10 mouse cellular contexts compared by ENCODE assay signal in genomic region chr19:14123348-14124113, GRCm38 (mm10).
A peak's percentile ranks its signal among the peaks of the same experiment; 100 is the strongest.
DNase-seq lines count a peak whose midpoint lies in the region; ATAC-seq and TF ChIP-seq lines count a peak whose summit lies in the region.
"Had no signal": no experiment of that assay in that cellular context is flagged by ENCODE, and none has a peak within 500 bp of the region (broad histone marks: within the 10 kb centered on the region; RNA-seq: fewer than 3 reads in every experiment).

No protein-coding gene starts in this region.

- 19% methylated on average over 8 of the region's 8 CpGs for WGBS in intestine, postnatal 0 days
- WGBS in intestine, embryonic 16.5 days = 17% methylated on average over 8 of the region's 8 CpGs
- WGBS in forebrain, embryonic 15.5 days = 7% methylated on average over 8 of the region's 8 CpGs
- WGBS in limb, embryonic 12.5 days = 6% methylated on average over 8 of the region's 8 CpGs
- WGBS in neural tube, embryonic 14.5 days = 11% methylated on average over 8 of the region's 8 CpGs

- H3K4me2 ChIP-seq in intestine, postnatal 0 days (replicated peaks; ENCODE audit: low read depth) = peak overlapping the region; percentile 32
- no peak overlapping the region for H3K4me2 ChIP-seq in intestine, embryonic 16.5 days (ENCODE audit: low read depth, low read length)
- peak overlapping the region; percentile 17; the same call in 1 of the 2 replicates for H3K4me2 ChIP-seq in forebrain, embryonic 15.5 days (replicated peaks)
- peak overlapping the region; percentile 21; the same call in 1 of the 2 replicates for H3K4me2 ChIP-seq in limb, embryonic 12.5 days
- no peak overlapping the region for H3K4me2 ChIP-seq in neural tube, embryonic 14.5 days (ENCODE audit: low read depth, low read length)

- no peak for TF ChIP-seq CTCF in intestine, postnatal 0 days (IDR thresholded peaks at IDR 0.05; ENCODE audit: low read depth)

- no peaks in the 10 kb centered on the region for H3K36me3 ChIP-seq in intestine, postnatal 0 days (ENCODE audit: control insufficient read depth, insufficient read depth)
- no peaks in the 10 kb centered on the region for H3K36me3 ChIP-seq in intestine, embryonic 16.5 days (ENCODE audit: control insufficient read depth, insufficient read depth, low read length)
- no peaks in the 10 kb centered on the region for H3K36me3 ChIP-seq in forebrain, embryonic 15.5 days
- no peaks in the 10 kb centered on the region for H3K36me3 ChIP-seq in limb, embryonic 12.5 days
- no peaks in the 10 kb centered on the region for H3K36me3 ChIP-seq in neural tube, embryonic 14.5 days (ENCODE audit: control insufficient read depth, insufficient read depth, low read length)

- no peaks in the 10 kb centered on the region for H3K4me1 ChIP-seq in intestine, postnatal 0 days (replicated peaks; ENCODE audit: control insufficient read depth, insufficient read depth, low read length)
- no peaks in the 10 kb centered on the region for H3K4me1 ChIP-seq in intestine, embryonic 16.5 days (ENCODE audit: control insufficient read depth, insufficient read depth, low read length)
- peaks cover 12% of the 10 kb centered on the region for H3K4me1 ChIP-seq in forebrain, embryonic 15.5 days
- peaks cover 24% of the 10 kb centered on the region for H3K4me1 ChIP-seq in limb, embryonic 12.5 days (replicated peaks)
- peaks cover 2% of the 10 kb centered on the region; the same call in 1 of the 2 replicates for H3K4me1 ChIP-seq in neural tube, embryonic 14.5 days (ENCODE audit: control insufficient read depth, insufficient read depth, low read length)

- no peak overlapping the region for H3K27ac ChIP-seq in intestine, postnatal 0 days (ENCODE audit: low read depth, low read length)
- H3K27ac ChIP-seq in intestine, embryonic 16.5 days (ENCODE audit: low read length) = no peak overlapping the region
- no peak overlapping the region for H3K27ac ChIP-seq in forebrain, embryonic 15.5 days (replicated peaks)
- H3K27ac ChIP-seq in limb, embryonic 12.5 days = no peak overlapping the region
- no peak overlapping the region for H3K27ac ChIP-seq in neural tube, embryonic 14.5 days (ENCODE audit: low read depth, low read length)
- H3K27ac ChIP-seq: macrophage had no signal

- DNase-seq in testis, postnatal 10 days (ENCODE audit: low spot score) = no peak
- DNase-seq in left cerebral cortex, adult 11 months (ENCODE audit: low spot score) = no peak
- DNase-seq: cerebellum, adult 2 months had no signal

- no peaks in the 10 kb centered on the region for H3K9me3 ChIP-seq in intestine, postnatal 0 days (ENCODE audit: control insufficient read depth)
- H3K9me3 ChIP-seq in intestine, embryonic 16.5 days (ENCODE audit: control insufficient read depth, low read length) = no peaks in the 10 kb centered on the region
- H3K9me3 ChIP-seq in forebrain, embryonic 15.5 days = no peaks in the 10 kb centered on the region
- H3K9me3 ChIP-seq in limb, embryonic 12.5 days = no peaks in the 10 kb centered on the region
- H3K9me3 ChIP-seq in neural tube, embryonic 14.5 days (ENCODE audit: control insufficient read depth, low read length) = no peaks in the 10 kb centered on the region

- no peaks in the 10 kb centered on the region for H3K27me3 ChIP-seq in intestine, postnatal 0 days (replicated peaks; ENCODE audit: control insufficient read depth, insufficient read depth, low read length)
- no peaks in the 10 kb centered on the region for H3K27me3 ChIP-seq in intestine, embryonic 16.5 days (replicated peaks; ENCODE audit: control insufficient read depth, insufficient read depth, low read length)
- no peaks in the 10 kb centered on the region for H3K27me3 ChIP-seq in forebrain, embryonic 15.5 days
- H3K27me3 ChIP-seq in limb, embryonic 12.5 days = peaks cover 3% of the 10 kb centered on the region; the same call in 1 of the 2 replicates
- no peaks in the 10 kb centered on the region for H3K27me3 ChIP-seq in neural tube, embryonic 14.5 days (ENCODE audit: control insufficient read depth, insufficient read depth, low read length)

- H3K4me3 ChIP-seq in intestine, postnatal 0 days (ENCODE audit: low read depth, low read length) = no peak overlapping the region
- no peak overlapping the region for H3K4me3 ChIP-seq in intestine, embryonic 16.5 days (ENCODE audit: low read length)
- no peak overlapping the region for H3K4me3 ChIP-seq in forebrain, embryonic 15.5 days
- no peak overlapping the region for H3K4me3 ChIP-seq in limb, embryonic 12.5 days (replicated peaks)
- no peak overlapping the region for H3K4me3 ChIP-seq in neural tube, embryonic 14.5 days (ENCODE audit: low read depth, low read length)

- no peak overlapping the region for H3K9ac ChIP-seq in intestine, postnatal 0 days (ENCODE audit: low read depth, low read length)
- H3K9ac ChIP-seq in intestine, embryonic 16.5 days (ENCODE audit: low read depth, low read length) = no peak overlapping the region
- no peak overlapping the region for H3K9ac ChIP-seq in forebrain, embryonic 15.5 days (replicated peaks)
- H3K9ac ChIP-seq in limb, embryonic 12.5 days (replicated peaks) = no peak overlapping the region
- no peak overlapping the region for H3K9ac ChIP-seq in neural tube, embryonic 14.5 days (replicated peaks; ENCODE audit: low read depth, low read length)

- no peak for ATAC-seq in intestine, postnatal 0 days
- ATAC-seq in intestine, embryonic 16.5 days = no peak
- ATAC-seq in forebrain, embryonic 15.5 days (replicated peaks) = 0 out of 2 replicates have a peak, but pooled peaks have one; percentile 26
- ATAC-seq in limb, embryonic 12.5 days (ENCODE audit: insufficient number of reproducible peaks, insufficient read depth, low FRiP score, low TSS enrichment, low read depth) = no peak
- ATAC-seq in neural tube, embryonic 14.5 days (ENCODE audit: low read depth) = peak; percentile 44; the same call in 1 of the 2 replicates
- no peak for ATAC-seq in CD4-positive, CD25-positive, alpha-beta regulatory T cell, adult 4 months

Comparison
In these comparisons a context has a peak if more than half of its experiments do, and no peak if none do; other contexts are left out.
1. H3K4me2 ChIP-seq: peak in intestine, postnatal 0 days (single experiment), forebrain, embryonic 15.5 days (single experiment) and limb, embryonic 12.5 days (single experiment); none in intestine, embryonic 16.5 days (single experiment) and neural tube, embryonic 14.5 days (single experiment).
2. ATAC-seq: peak in forebrain, embryonic 15.5 days (single experiment) and neural tube, embryonic 14.5 days (single experiment); none in intestine, postnatal 0 days (single experiment), intestine, embryonic 16.5 days (single experiment), limb, embryonic 12.5 days (single experiment) and CD4-positive, CD25-positive, alpha-beta regulatory T cell, adult 4 months (single experiment).